Mouse (Mus musculus) megakaryocyte-erythroid progenitor cell, adult 5-6 weeks (primary cell): Measurements from ENCODE around the gene Josd1. TPM values are rescaled to one million over a fixed set of nuclear protein-coding genes. Genes with fewer than 3 reads are reported as not detected.

Experiments used
- ATAC-seq: replicated peaks from 2 replicates; pipeline ENCODE4 v1.8.0; 2016; ENCODE audit warnings: mild to moderate bottlenecking, inconsistent platforms; ENCODE audit not compliant: severe bottlenecking, poor library complexity, low FRiP score, low TSS enrichment
- total RNA-seq, 2 experiments: library from RNA; stranded (forward) in 1 of 2; stranded (reverse) in 1 of 2; fragments of 200-1000, 215-1000 nt in 1 of 2; fragments of >200 nt in 1 of 2; fragmentation: Nextera tagmentation in 1 of 2; gene quantifications; 2 replicates each; pipeline ENCODE4 v1.2.3; 2014 to 2017

Josd1 gene
- total RNA-seq (2014; fragmentation: Nextera tagmentation) (43.6 and 59.8 TPM in 2 replicates), total RNA-seq (2017) (43.8 and 49.8 TPM in 2 replicates)

- ATAC-seq: peak; percentile 55
Measured at GRCm38 (mm10) chr15:79687646-79688267, at the start of gene Josd1. Josd1 (minus strand) TSS chr15:79687919.

- no peak for ATAC-seq
Measured at GRCm38 (mm10) chr15:79734311-79734710, 46.6 kb upstream of the Josd1 start.

GRCm38 (mm10) chr15:79733640-79734039 lies 45.9 kb upstream of the Josd1 start:
- ATAC-seq: no peak

GRCm38 (mm10) chr15:79733192-79733591 lies 45.5 kb upstream of the Josd1 start:
- ATAC-seq: no peak

- no peak for ATAC-seq
Measured at GRCm38 (mm10) chr15:79731554-79731953, 43.8 kb upstream of the Josd1 start.

GRCm38 (mm10) chr15:79728731-79729388 lies 41.1 kb upstream of the Josd1 start:
- ATAC-seq: no peak

- ATAC-seq: no peak
Measured at GRCm38 (mm10) chr15:79728311-79728710, 40.6 kb upstream of the Josd1 start.

- no peak for ATAC-seq
Measured at GRCm38 (mm10) chr15:79727840-79728239, 40.1 kb upstream of the Josd1 start.

- no peak for ATAC-seq
Measured at GRCm38 (mm10) chr15:79725190-79725789, 37.6 kb upstream of the Josd1 start.

GRCm38 (mm10) chr15:79723439-79723838 lies 35.7 kb upstream of the Josd1 start:
- 0 out of 2 replicates have a peak, but pooled peaks have one; percentile 37 for ATAC-seq

- ATAC-seq: no peak
Measured at GRCm38 (mm10) chr15:79720796-79721195, 33.1 kb upstream of the Josd1 start.

GRCm38 (mm10) chr15:79720267-79720666 lies 32.5 kb upstream of the Josd1 start:
- ATAC-seq: no peak

GRCm38 (mm10) chr15:79716710-79717109 lies 29.0 kb upstream of the Josd1 start:
- ATAC-seq: no peak

GRCm38 (mm10) chr15:79715646-79716045 lies 27.9 kb upstream of the Josd1 start:
- no peak for ATAC-seq

- ATAC-seq: 0 out of 2 replicates have a peak, but pooled peaks have one; percentile 52
Measured at GRCm38 (mm10) chr15:79708229-79708822, 20.6 kb upstream of the Josd1 start.

- no peak for ATAC-seq
Measured at GRCm38 (mm10) chr15:79706603-79707214, 19.0 kb upstream of the Josd1 start.

GRCm38 (mm10) chr15:79697558-79698187 lies 10.0 kb upstream of the Josd1 start:
- no peak for ATAC-seq

- 0 out of 2 replicates have a peak, but pooled peaks have one; percentile 20 for ATAC-seq
Measured at GRCm38 (mm10) chr15:79697011-79697410, 9.3 kb upstream of the Josd1 start.

- ATAC-seq: no peak
Measured at GRCm38 (mm10) chr15:79696508-79696907, 8.8 kb upstream of the Josd1 start.
